Mouse (Mus musculus) liver, embryonic 14.5 days (tissue): ENCODE results near the gene 4933417A18Rik.

ENCODE experiments used
- CTCF ChIP-seq: IDR thresholded peaks from 2 replicates; pipeline ENCODE4 v1.5.1; 2016; ENCODE audit warnings: antibody characterized with exemption, low read depth, control low read depth
- EP300 ChIP-seq: IDR thresholded peaks from 2 replicates; pipeline ENCODE4 v1.6.1; 2016; ENCODE audit warnings: antibody characterized with exemption, low read depth

- no peak for TF ChIP-seq CTCF
- no peak for TF ChIP-seq EP300
Measured at GRCm38 (mm10) chr13:34960996-34961770, 37.0 kb downstream of the 4933417A18Rik start.
